In the genomic region with DNA sequence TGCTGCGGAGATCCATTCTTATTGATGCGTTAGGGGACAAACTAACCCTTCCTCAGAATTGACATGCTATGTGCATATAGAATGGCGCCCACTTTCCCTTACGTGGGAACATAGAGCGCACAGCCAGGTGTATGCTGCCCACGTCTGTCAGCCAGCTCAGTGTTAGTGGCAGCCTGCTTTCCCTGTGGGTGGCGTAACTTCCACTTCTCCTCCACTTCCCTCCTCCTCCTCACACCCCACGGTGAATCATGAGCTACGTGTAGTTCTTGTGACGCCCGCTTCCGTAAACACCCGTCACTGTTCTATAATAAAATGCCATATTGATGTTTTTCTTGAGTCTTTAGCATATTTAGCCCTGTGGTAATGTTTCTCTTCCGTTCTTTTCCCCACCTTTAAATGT, we compare ENCODE assay signal across 14 mouse cellular contexts.
"Had no signal": no experiment of that assay in that cellular context is flagged by ENCODE, and none has a peak within 500 bp of the region (broad histone marks: within the 10 kb centered on the region; RNA-seq: fewer than 3 reads in every experiment).

No protein-coding gene starts in this region.

- H3K4me3 ChIP-seq: limb, embryonic 13.5 days; midbrain, embryonic 10.5 days had no signal

- H3K9me3 ChIP-seq: limb, embryonic 13.5 days; midbrain, embryonic 10.5 days had no signal

- DNase-seq: kidney, adult 11 months; kidney, adult 9 months; kidney, postnatal 36 days; layer of hippocampus, adult 9-11 months; layer of hippocampus, postnatal 36 days; left cerebral cortex, postnatal 4 days; lung, adult 18-20 months; thymus, adult 2 months; thymus, postnatal 25 days had no signal

- H3K4me1 ChIP-seq: limb, embryonic 13.5 days; midbrain, embryonic 10.5 days had no signal

- ATAC-seq: midbrain, embryonic 16.5 days had no signal

- H3K36me3 ChIP-seq: limb, embryonic 13.5 days had no signal

- H3K27me3 ChIP-seq: limb, embryonic 13.5 days had no signal

- H3K27ac ChIP-seq: kidney, postnatal 0 days; limb, embryonic 13.5 days; liver, embryonic 14.5 days; midbrain, embryonic 10.5 days had no signal
